Mouse (Mus musculus) myocyte (in vitro differentiated cells): ENCODE results near the gene Wnt1.

ENCODE experiments used
- CEBPB ChIP-seq: IDR thresholded peaks from 2 replicates; pipeline ENCODE4 v1.6.1; 2011; ENCODE audit warnings: mild to moderate bottlenecking, moderate library complexity; ENCODE audit not compliant: poor library complexity, insufficient read depth, severe bottlenecking
- E2F4 ChIP-seq: IDR thresholded peaks from one replicate; pipeline ENCODE4 v1.6.1; 2011; ENCODE audit warnings: mild to moderate bottlenecking, control low read depth, moderate library complexity; ENCODE audit not compliant: insufficient read depth
- MAX ChIP-seq: IDR thresholded peaks from one replicate; pipeline ENCODE4 v1.6.1; 2011; ENCODE audit warnings: low read depth, mild to moderate bottlenecking, control low read depth
- MYOG ChIP-seq, 3 experiments: IDR thresholded peaks; one replicate each; pipeline ENCODE4 v1.6.1; 2011; ENCODE audit warnings: control low read depth in 2 of 3, low read depth in 2 of 3, mild to moderate bottlenecking in 2 of 3; ENCODE audit not compliant: insufficient read length in 2 of 3, control insufficient read depth in 1 of 3, insufficient read depth in 1 of 3
- POLR2A ChIP-seq: IDR thresholded peaks from one replicate; pipeline ENCODE4 v1.6.1; 2011; ENCODE audit warnings: low read depth, mild to moderate bottlenecking, control low read depth, moderate library complexity; ENCODE audit not compliant: insufficient read length
- TCF12 ChIP-seq: IDR thresholded peaks from one replicate; pipeline ENCODE4 v1.6.1; 2011; ENCODE audit warnings: mild to moderate bottlenecking, control low read depth; ENCODE audit not compliant: poor library complexity, insufficient read depth, severe bottlenecking
- USF1 ChIP-seq: IDR thresholded peaks from one replicate; pipeline ENCODE4 v1.6.1; 2011; ENCODE audit warnings: low read depth, mild to moderate bottlenecking, control low read depth, moderate library complexity

GRCm38 (mm10) chr15:98837743-98838103, 48.1 kb downstream of the Wnt1 start:
- TF ChIP-seq POLR2A: no peak
- no peak for TF ChIP-seq USF1
- no peak for TF ChIP-seq E2F4
- no peak for TF ChIP-seq TCF12
- TF ChIP-seq MYOG (IDR thresholded peaks at IDR 0.05; ENCODE audit: control insufficient read depth in 1 of 3, insufficient read depth in 1 of 3, insufficient read length in 2 of 3, low read depth in 2 of 3): no peak
- no peak for TF ChIP-seq MAX
- no peak for TF ChIP-seq CEBPB
